Mouse (Mus musculus): ENCODE measurements around the gene Gm49321. TPM values are rescaled to one million over a fixed set of nuclear protein-coding genes. Genes with fewer than 3 reads are reported as not detected.
A peak's percentile ranks its signal among the peaks of the same experiment; 100 is the strongest.

The Gm49321 gene
- total and polyA plus RNA-seq, 3 experiments: 5.3 TPM; not detected in 2

DNA sequence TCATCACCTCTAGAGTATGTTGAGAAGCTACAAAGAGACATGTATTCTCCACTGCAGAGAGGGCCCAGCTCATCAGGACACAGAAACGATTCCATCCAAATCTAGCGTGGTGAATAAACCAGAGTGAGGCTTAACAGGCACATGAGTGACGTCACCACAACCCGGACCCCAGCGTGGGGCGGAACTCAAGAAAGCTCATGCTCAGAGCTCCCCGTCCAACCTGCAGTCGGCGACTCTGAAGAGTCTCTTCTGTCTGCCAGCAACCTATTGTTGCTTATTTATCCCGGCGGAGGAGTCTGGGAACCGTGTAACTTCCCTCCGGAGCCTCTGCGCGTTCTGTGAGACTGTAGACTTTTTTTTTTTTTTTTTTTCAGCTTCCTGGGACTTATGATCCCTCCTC lies 15.4 kb downstream of the Gm49321 start:
- peak; percentile 89 for DNase-seq (ENCODE audit: low read depth, low spot score)
- Histone ChIP-seq H3K4me3 (ENCODE audit: control insufficient read depth in 1 of 2, insufficient read depth in 1 of 2, low read depth in 2 of 2, low read length in 2 of 2) (peak overlapping the region; percentile 69 to 96), H3K36me3 (ENCODE audit: control insufficient read depth in 1 of 2, insufficient read depth in 2 of 2, low read length in 2 of 2) (peaks cover 0 to 18% of the 10 kb centered on the region in 2 experiments; a peak in 3 of 4 replicates), H3K4me1 (ENCODE audit: control insufficient read depth in 1 of 2, insufficient read depth in 2 of 2, low read length in 2 of 2) (peaks cover 8 to 12% of the 10 kb centered on the region in 2 experiments), H3K9me3 (replicated peaks; ENCODE audit: insufficient read depth, low read length) (no peaks in the 10 kb centered on the region), H3K27ac (ENCODE audit: control insufficient read depth, low read depth, low read length) (peak overlapping the region; percentile 80), H3K9ac (ENCODE audit: control insufficient read depth, low read depth, low read length, poor library complexity, severe bottlenecking) (peak overlapping the region; percentile 72), H3K27me3 (ENCODE audit: control insufficient read depth in 1 of 2, insufficient read depth in 2 of 2, low read length in 2 of 2) (no peaks in the 10 kb centered on the region), H3K79me2 (ENCODE audit: control insufficient read depth, insufficient read depth, low read length, poor library complexity) (no peaks in the 10 kb centered on the region; the same call in 1 of the 2 replicates)
- TF ChIP-seq TBP (IDR thresholded peaks at IDR 0.05; ENCODE audit: low read depth, low read length) (peak; percentile 22; the same call in 1 of the 2 replicates), CHD1 (IDR thresholded peaks at IDR 0.05; ENCODE audit: low read depth, low read length) (0 out of 2 replicates have a peak, but pooled peaks have one; percentile 42), CTCF (IDR thresholded peaks at IDR 0.05 in 2 of 3, conservative IDR thresholded peaks at IDR 0.05 in 1 of 3; ENCODE audit: control insufficient read depth in 1 of 3, insufficient read depth in 1 of 3, low read depth in 2 of 3, low read length in 3 of 3, poor library complexity in 1 of 3, severe bottlenecking in 1 of 3) (0 out of 6 replicates have a peak, but pooled peaks of 1 of the 3 experiments have one; percentile 9), MEF2A (IDR thresholded peaks at IDR 0.05; ENCODE audit: extremely low read depth, insufficient replicate concordance, low read depth, low read length, poor library complexity, severe bottlenecking) (no peak), POLR2A (IDR thresholded peaks at IDR 0.05; ENCODE audit: control insufficient read depth in 1 of 2, insufficient read depth in 1 of 2, low read depth in 1 of 2, low read length in 2 of 2, poor library complexity in 1 of 2) (peak; percentile 31 to 71; a peak in 2 of 4 replicates), ZC3H11A (IDR thresholded peaks at IDR 0.05; ENCODE audit: low read depth, low read length) (no peak), GATA1 (IDR thresholded peaks at IDR 0.05; ENCODE audit: low read depth, low read length) (0 out of 2 replicates have a peak, but pooled peaks have one; percentile 5), POLR2AphosphoS2 (IDR thresholded peaks at IDR 0.05; ENCODE audit: low read length) (peak; percentile 60; the same call in 1 of the 2 replicates), ZNF384 (IDR thresholded peaks at IDR 0.05; ENCODE audit: low read depth, low read length) (peak; percentile 77), NELFE (IDR thresholded peaks at IDR 0.05; ENCODE audit: low read depth, low read length) (peak; percentile 61)

- Histone ChIP-seq H3K4me3 (ENCODE audit: control insufficient read depth in 1 of 2, insufficient read depth in 1 of 2, low read depth in 2 of 2, low read length in 2 of 2) (peak overlapping the region; percentile 69 to 96), H3K9ac (ENCODE audit: control insufficient read depth, low read depth, low read length, poor library complexity, severe bottlenecking) (peak overlapping the region; percentile 72), H3K79me2 (ENCODE audit: control insufficient read depth, insufficient read depth, low read length, poor library complexity) (no peaks in the 10 kb centered on the region; the same call in 1 of the 2 replicates), H3K27ac (ENCODE audit: control insufficient read depth, low read depth, low read length) (peak overlapping the region; percentile 80), H3K27me3 (ENCODE audit: control insufficient read depth in 1 of 2, insufficient read depth in 2 of 2, low read length in 2 of 2) (no peaks in the 10 kb centered on the region), H3K4me1 (ENCODE audit: control insufficient read depth in 1 of 2, insufficient read depth in 2 of 2, low read length in 2 of 2) (peaks cover 8 to 12% of the 10 kb centered on the region in 2 experiments), H3K36me3 (ENCODE audit: control insufficient read depth in 1 of 2, insufficient read depth in 2 of 2, low read length in 2 of 2) (peaks cover 0 to 18% of the 10 kb centered on the region in 2 experiments; a peak in 2 of 4 replicates), H3K9me3 (replicated peaks; ENCODE audit: insufficient read depth, low read length) (no peaks in the 10 kb centered on the region)
- DNase-seq (ENCODE audit: low read depth, low spot score): peak; percentile 87
- TF ChIP-seq MYB (IDR thresholded peaks at IDR 0.05; ENCODE audit: low read depth, low read length) (no peak), SMC3 (IDR thresholded peaks at IDR 0.05; ENCODE audit: low read depth, low read length) (no peak), MAFK (IDR thresholded peaks at IDR 0.05; ENCODE audit: borderline replicate concordance, low read depth, low read length) (no peak), MYC (IDR thresholded peaks at IDR 0.05; ENCODE audit: low read depth, low read length) (peak; percentile 56; the same call in 1 of the 2 replicates), ZC3H11A (IDR thresholded peaks at IDR 0.05; ENCODE audit: low read depth, low read length) (no peak), NELFE (IDR thresholded peaks at IDR 0.05; ENCODE audit: low read depth, low read length) (peak; percentile 54), ETS1 (IDR thresholded peaks at IDR 0.05; ENCODE audit: low read depth, low read length) (peak; percentile 38; the same call in 1 of the 2 replicates), MAX (IDR thresholded peaks at IDR 0.05; ENCODE audit: low read length) (no peak), TBP (IDR thresholded peaks at IDR 0.05; ENCODE audit: low read depth, low read length) (peak; percentile 42; the same call in 1 of the 2 replicates), BHLHE40 (IDR thresholded peaks at IDR 0.05; ENCODE audit: borderline replicate concordance, low read depth, low read length) (no peak), UBTF (IDR thresholded peaks at IDR 0.05; ENCODE audit: borderline replicate concordance, insufficient read depth, low read depth, low read length) (no peak), ELF1 (IDR thresholded peaks at IDR 0.05; ENCODE audit: low read depth, low read length) (peak; percentile 56), GABPA (IDR thresholded peaks at IDR 0.05; ENCODE audit: low read depth, low read length) (no peak), ZKSCAN1 (IDR thresholded peaks at IDR 0.05; ENCODE audit: low read depth, low read length) (no peak), CHD1 (IDR thresholded peaks at IDR 0.05; ENCODE audit: low read depth, low read length) (0 out of 2 replicates have a peak, but pooled peaks have one; percentile 61), NRF1 (IDR thresholded peaks at IDR 0.05; ENCODE audit: insufficient read depth, low read depth, low read length, poor library complexity, severe bottlenecking) (no peak), MEF2A (IDR thresholded peaks at IDR 0.05; ENCODE audit: extremely low read depth, insufficient replicate concordance, low read depth, low read length, poor library complexity, severe bottlenecking) (no peak), POLR2AphosphoS2 (IDR thresholded peaks at IDR 0.05; ENCODE audit: low read length) (no peak), SIN3A (IDR thresholded peaks at IDR 0.05; ENCODE audit: low read length) (peak; percentile 69), EP300 (IDR thresholded peaks at IDR 0.05; ENCODE audit: low read depth in 1 of 2, low read length in 2 of 2) (peak; percentile 30 to 71; a peak in 3 of 4 replicates), GATA1 (IDR thresholded peaks at IDR 0.05; ENCODE audit: low read depth, low read length) (peak; percentile 75), TAL1 (IDR thresholded peaks at IDR 0.05; ENCODE audit: low read length) (peak; percentile 90), MAZ (IDR thresholded peaks at IDR 0.05; ENCODE audit: low read depth, low read length) (no peak), KAT2A (conservative IDR thresholded peaks at IDR 0.05; ENCODE audit: low read depth, low read length) (no peak; the same call in 1 of the 2 replicates)
Measured at GRCm38 (mm10) chr12:73953420-73954186, 16.1 kb downstream of the Gm49321 start.

Measured in MEL (cell line).